Mouse (Mus musculus) frontal cortex, adult 2 months (tissue): ENCODE results near the gene Ano6. TPM values are rescaled to one million over a fixed set of nuclear protein-coding genes. Genes with fewer than 3 reads are reported as not detected.

Experiments
- DNase-seq, 2 experiments: peaks; one replicate each; pipeline ENCODE4 v3.0.0; 2022; ENCODE audit warnings: low spot score in 1 of 2; ENCODE audit errors: extremely low spot score in 1 of 2
- polyA plus RNA-seq: library from polyadenylated mRNA; depleted of rRNA; stranded (reverse); fragments of >200 nt; gene quantifications from 2 replicates; pipeline ENCODE4 v1.2.3, GENCODE M21; 2012; rRNA removed

Ano6 gene
- polyA plus RNA-seq, 1 experiment: 27.7 TPM

GRCm38 (mm10) chr15:96021506-96021905 lies 230.9 kb downstream of the Ano6 start:
- peak in 1 of 2 experiments; percentile 54 for DNase-seq

Other genes with a start within 250 kb of the Ano6 start
- 26.0 and 30.8 TPM in 2 replicates for gene Dbx2, start 134.9 kb upstream of the Ano6 start, polyA plus RNA-seq